Mouse (Mus musculus) layer of hippocampus, postnatal 25 days (tissue): Measurements from ENCODE around the gene Hist1h1c. TPM values are rescaled to one million over a fixed set of nuclear protein-coding genes. Genes with fewer than 3 reads are reported as not detected.
"Not testable (repeated sequence)": the region's sequence is repeated elsewhere in the genome, so short reads cannot be mapped to it uniquely, and the experiment has no call there.

ENCODE experiments used
- DNase-seq, 2 experiments: peaks; one replicate each; pipeline ENCODE4 v3.0.0; 2022; ENCODE audit warnings: mixed read lengths in 2 of 2, low spot score in 1 of 2; ENCODE audit errors: extremely low spot score in 1 of 2
- total RNA-seq, 2 experiments: library from RNA; stranded (reverse); gene quantifications; 2 replicates each; pipeline ENCODE4 v1.2.3; 2021

Hist1h1c gene
- total RNA-seq, 2 experiments from 2014 or later, result 53.2 to 69.4 TPM

DNA sequence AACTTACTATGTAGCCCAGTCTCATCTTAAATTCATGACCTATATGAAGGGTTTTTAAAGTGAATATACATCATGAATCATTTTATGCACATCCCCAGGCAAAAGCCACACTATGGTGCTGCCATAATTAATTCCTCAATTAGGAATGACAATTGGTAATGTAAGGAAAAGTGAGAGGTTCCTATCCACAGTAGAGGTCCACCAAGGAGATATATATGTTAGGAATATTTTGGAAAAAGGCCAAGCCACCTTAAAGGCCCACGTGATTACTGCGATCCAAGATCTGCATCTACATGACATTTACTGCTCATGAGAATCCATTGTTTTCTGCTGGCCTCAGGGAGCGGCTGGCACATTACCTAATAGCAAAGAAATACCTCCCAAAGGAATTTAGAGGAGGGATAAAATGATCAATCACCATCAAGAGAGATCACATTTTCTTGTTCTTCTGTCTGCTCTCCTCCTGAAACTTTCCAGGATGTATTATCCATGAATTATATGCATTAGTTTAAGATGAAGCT, 20.7 kb downstream of the Hist1h1c start:
- no peak for DNase-seq

DNA sequence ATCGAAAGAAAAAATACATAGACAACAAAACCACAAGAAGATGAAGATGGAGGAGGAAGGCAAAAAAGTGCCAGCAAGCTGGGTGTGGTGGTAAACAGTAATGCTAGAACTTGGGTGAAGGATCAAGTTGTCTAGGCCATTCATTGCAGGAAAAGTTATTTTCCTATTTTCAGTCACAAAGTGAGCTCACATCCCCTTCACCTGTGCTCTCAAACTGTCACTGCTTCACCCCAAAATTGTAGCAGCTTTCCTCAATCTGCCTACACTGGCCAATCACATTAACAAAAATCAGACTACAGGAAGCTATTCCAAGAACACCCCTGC, 21.3 kb downstream of the Hist1h1c start:
- DNase-seq, result no peak

DNA sequence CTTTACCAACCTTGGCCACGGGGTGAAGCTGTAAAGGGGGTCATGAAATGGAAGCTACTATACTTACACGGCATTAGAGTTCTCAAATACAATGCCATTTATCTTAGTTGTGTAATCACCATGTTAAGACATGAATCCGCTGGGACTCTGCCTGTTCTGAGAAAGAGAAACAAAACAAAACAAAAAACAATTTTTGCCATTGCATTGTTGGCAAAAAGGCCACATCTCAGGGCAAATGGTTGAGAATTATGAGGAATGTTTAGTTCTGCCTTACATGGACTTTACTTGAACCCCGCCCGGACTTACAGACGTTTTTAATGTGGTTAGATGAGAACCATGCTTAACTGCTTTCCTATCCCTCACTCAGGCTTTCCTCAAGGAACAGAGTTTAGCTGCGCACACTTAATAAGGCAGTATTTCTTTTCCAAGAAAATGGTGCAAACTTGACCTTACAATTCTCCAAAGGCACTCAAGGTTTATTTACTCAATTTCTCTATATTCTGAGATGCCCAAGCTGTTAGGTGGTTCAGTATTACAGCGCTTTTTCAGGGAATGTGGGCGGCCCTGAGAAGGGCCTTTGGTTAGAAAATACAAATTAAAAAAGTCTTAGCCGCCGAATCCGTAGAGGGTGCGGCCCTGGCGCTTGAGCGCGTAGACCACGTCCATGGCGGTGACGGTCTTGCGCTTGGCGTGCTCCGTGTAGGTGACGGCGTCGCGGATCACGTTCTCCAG, 21.8 kb downstream of the Hist1h1c start:
- no peak for DNase-seq

DNA sequence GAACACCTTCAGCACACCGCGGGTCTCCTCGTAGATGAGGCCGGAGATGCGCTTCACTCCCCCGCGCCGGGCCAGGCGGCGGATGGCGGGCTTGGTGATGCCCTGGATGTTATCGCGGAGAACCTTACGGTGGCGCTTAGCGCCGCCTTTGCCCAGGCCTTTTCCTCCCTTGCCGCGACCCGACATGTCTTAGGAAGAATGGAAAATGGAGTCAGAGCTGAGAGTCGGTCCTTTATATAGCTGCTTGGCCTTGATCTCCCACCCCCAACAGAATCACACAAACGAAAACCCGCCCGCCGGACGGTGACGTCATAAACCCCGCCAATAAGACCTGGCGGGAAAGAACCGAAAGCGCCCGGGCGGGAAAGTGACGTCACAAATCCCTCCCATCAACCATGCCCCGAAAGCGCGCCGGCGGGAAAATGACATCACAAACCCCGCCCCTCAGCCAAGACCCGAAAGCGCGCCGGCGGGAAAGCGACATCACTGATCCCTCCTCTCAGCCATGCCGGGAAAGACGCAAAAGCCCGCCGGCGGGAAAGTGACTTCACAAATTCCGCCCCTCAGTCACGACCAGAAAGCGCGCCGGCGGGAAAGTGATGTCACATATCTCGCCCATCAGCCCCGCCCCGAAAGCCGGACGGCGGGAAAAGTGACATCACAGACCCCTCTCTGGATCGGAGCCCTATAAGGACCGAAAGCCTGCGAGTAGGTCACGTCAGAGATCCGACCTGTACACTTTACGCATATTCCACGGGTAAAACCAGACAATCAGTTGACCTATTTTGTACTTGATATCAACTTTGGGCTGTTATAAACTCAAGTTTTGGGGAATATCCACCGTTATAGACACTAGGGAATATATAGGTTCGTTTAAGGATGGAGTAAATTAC, 22.6 kb downstream of the Hist1h1c start, which contains the start of gene Hist1h4a:
Gene Hist1h4a, minus strand, starts transcription at position 259 of the 893 bp plus-strand sequence.
- DNase-seq, result peak; percentile 97 to 98

DNA sequence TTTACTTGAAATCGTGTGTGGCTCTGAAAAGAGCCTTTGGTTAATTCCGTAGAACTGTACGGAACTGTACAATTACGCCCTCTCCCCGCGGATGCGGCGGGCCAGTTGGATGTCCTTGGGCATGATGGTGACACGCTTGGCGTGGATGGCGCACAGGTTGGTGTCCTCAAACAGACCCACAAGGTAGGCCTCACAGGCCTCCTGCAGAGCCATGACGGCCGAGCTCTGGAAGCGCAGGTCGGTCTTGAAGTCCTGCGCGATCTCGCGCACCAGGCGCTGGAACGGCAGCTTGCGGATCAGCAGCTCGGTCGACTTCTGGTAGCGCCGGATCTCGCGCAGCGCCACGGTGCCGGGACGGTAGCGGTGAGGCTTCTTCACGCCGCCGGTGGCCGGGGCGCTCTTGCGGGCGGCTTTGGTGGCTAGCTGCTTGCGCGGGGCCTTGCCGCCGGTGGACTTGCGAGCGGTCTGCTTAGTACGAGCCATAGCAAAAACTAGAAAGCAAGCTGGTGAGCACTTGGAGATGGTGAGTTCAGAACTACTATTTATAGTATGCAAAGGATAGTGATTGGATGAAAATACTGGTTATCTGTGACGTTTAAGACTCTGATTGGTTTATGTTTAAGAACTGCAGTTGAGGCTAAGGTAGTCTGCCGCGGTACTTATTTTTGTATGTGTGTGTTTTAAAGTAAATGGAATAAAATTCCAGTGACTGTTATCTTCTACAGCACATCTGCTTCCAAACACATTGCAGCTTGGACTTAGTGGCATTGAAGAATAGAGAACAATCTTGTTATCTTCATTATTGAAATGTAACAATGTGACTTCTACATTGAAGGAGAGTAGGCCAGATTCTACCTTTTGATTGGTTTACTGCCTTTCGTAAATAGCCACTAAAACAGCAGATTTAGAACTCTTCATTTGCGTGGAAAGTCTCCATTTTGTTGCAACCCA, 23.5 kb downstream of the Hist1h1c start, which contains the start of gene Hist1h3a:
Gene Hist1h3a, minus strand, starts transcription at position 516 of the 951 bp plus-strand sequence.
- DNase-seq, result peak; percentile 36 to 45

DNA sequence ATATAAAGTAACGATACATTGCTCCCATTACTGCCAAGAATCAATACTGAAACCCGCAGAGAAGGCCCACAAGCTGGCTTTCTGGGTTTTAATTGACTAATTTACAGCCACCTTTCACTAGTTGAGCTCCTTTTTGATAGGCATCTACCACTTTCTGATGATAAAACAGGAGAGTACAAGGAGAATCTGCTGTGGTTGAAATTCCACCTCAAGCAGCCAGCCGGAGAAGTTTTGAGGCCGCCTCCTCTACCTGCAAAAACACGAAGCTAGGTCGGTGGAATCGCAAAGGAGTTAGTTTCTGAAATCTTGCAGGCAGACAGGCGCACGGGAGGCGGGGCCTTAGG, 24.6 kb downstream of the Hist1h1c start:
- peak in 1 of 2 experiments; percentile 24 for DNase-seq

DNA sequence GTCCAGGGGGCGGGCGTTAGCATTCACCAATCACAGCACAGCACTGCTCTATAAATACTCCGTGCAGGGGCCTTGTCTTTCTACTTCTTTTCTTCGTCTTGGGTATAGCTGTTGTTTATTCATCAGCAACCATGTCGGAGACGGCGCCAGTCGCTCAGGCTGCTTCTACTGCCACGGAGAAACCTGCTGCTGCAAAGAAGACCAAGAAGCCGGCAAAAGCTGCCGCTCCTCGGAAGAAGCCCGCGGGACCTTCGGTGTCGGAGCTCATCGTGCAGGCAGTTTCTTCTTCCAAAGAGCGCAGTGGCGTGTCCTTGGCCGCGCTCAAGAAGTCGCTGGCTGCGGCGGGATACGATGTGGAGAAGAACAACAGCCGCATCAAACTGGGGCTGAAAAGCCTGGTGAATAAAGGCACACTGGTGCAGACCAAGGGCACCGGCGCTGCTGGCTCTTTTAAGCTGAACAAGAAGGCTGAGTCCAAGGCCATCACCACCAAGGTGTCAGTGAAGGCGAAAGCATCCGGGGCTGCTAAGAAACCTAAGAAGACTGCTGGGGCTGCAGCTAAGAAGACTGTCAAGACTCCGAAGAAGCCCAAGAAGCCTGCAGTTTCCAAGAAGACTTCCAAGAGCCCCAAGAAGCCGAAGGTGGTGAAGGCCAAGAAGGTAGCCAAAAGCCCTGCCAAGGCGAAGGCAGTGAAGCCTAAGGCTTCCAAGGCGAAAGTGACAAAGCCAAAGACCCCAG, 25.1 kb downstream of the Hist1h1c start, which contains the start of gene Hist1h1a:
Gene Hist1h1a, plus strand, starts transcription at position 81 of the 738 bp plus-strand sequence.
- DNase-seq, result peak; percentile 60 to 61

DNA sequence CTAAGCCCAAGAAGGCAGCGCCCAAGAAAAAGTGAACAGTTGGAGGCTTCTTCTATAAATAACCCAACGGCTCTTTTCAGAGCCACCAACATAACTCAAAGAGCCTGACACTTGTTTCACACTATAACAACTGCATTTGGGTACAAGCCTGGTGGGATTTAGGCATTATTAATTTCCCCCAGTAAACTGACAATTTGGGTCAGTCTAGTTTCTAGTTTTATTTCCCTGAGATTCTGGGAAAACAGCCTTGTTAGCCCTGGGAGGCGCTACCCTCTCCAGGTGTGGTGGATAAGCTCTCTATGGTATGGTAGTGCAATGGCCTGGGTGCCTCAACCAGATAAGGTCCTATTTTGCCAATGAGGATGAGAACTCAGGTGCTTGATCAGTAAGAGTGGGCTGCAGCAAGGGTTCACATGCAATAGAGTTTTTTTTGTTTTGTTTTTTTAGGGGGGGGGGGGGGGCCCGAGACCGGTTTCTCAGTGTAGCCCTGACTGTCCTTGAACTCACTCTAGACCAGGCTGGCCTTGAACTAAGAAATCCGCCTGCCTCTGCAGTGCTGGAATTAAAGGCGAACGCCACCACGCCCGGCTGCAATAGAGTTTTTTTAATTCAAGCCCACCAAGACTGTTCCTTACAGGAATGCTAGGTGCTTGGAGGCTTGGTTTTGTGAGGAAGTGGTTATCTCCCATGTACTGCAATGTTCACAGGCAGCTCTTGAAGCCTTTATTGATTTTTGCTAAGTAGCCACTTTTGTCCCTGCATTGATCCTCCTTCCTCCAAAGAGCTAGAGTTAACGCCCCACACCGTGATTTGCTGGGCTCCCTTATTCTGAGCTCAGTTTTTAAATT, 25.9 kb downstream of the Hist1h1c start:
- no peak for DNase-seq

DNA sequence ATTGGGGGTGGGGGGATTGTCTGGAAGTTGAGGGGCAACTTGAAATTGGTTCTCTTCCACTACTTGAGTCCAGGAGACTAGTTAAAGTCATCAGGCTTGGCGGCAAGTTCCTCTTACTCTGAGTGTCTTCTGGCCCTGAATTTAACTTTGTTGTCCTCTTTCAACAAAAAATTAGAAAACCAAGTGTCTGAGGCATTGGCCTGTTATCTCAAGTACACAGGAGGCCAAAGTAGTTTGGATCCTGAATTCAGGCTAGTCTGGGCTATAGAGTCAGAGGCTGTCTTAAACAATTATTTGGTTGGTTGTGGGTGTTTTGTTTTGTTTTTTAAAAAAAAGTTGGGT, 26.5 kb downstream of the Hist1h1c start:
- no peak for DNase-seq

DNA sequence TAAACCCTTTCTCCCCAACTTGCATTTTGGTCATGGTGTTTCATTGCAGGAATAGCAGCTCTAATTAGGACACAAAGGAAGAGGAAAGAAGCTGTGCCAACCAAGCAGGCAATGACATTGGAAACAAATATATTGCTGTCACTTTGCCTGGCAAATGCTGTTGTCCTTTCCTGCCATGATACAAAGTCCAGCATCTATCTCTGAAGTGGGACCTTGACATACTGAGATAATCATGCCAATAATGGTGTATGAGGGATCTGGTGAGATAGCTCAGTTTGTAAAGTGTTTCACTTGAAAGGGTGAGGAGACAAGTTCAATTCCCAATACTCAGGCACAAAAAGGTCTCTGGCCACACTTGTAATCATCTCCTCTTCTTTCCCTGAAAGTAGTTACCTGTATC, 28.2 kb downstream of the Hist1h1c start:
- no peak for DNase-seq

DNA sequence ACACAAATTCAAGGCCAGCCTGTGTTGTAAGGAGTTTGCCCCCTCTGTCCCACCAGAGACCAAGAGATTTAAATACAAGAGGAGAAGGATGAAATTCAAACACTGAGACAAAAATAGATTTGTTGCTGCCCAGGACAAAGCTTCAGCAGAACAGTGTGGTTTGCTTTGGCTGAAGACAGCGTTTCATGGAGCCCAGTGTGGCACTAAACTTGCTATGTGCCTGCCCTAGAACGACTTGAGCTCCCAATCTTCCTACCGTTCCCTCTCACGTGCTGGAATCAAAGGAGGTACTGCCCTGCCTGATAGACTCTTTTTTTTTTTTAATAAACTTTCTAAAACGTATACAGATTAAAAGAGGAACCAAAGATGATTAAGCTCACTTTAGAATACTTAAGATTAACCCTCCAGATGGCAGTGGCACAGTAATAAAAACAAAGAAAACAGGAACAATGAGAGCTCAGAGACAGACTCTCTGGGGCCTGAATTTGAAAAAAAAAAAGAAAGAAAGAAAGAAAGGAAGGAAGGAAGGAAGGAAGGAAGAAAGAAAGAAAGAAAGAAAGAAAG, 30.3 kb downstream of the Hist1h1c start:
- no peak for DNase-seq

DNA sequence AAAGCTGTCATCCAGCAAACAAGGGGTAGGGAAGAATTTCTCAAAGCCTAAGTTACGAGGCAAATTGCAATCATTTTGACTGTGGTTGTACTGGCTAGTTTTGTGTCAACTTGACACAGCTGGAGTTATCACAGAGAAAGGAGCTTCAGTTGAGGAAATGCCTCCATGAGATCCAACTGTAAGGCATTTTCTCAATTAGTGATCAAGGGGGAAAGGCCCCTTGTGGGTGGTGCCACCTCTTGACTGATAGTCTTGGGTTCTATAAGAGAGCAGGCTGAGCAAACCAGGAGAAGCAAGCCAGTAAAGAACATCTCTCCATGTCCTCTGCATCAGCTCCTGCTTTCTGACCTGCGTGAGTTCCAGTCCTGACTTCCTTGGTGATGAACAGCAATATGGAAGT, 31.0 kb downstream of the Hist1h1c start, which contains the start of gene Trim38:
Gene Trim38, plus strand, starts transcription at position 301 of the 400 bp plus-strand sequence.
- not testable (repeated sequence) for DNase-seq

DNA sequence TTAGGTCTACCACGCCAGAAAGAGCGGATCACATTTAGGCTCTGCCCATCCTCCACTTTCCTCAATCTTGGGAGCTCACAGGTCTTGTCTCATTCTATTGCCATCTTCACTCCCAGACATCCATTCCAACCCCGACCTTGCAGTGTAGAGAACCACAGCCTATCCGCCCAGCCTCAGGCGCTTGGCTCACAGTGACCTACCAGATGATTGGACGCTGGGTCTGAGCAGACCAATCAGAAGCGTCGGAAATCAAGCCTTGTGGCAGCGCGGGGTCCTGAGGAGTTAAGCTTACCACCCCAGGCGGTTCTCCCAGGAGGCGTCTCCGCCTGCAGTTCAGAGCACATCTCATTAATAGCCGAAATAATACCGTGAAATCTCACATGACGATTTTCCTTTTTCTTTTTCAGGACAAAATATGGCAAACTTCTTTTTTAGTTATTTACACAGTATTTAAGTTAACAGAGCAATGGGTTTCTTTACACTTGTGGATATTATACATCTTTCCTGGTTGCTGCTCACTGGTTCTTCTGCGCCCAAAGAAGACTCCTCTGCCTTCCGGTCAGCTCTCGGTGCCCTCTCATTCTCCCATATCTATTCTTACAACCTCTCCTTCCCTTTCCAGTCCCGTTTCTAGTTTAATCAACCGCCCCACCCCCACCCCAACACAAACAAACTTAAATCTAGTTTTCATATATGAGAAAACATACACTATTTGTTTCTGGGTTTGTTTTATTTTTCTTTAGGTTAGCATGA, 34.1 kb downstream of the Hist1h1c start:
- peak; percentile 16 to 21 for DNase-seq

DNA sequence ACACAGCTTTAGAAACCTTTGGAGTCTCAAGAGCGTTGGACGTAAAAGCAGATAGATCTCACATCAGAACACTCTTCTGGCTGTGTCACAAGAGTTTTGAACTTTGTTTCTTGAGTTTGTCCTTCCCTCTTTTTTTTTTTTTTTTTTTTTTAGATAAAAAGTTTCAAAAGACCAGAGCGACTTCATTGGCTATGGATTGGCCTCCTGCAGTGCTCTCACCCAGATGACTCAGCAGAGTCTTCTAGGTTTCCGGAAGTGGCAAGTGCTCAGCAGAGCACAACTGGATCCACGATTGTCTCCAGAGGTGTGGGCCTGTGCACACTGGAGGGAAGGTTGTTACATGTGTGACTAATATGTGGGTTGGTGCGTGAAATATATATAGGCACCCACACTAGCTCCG, 39.7 kb downstream of the Hist1h1c start:
- DNase-seq, result no peak

DNA sequence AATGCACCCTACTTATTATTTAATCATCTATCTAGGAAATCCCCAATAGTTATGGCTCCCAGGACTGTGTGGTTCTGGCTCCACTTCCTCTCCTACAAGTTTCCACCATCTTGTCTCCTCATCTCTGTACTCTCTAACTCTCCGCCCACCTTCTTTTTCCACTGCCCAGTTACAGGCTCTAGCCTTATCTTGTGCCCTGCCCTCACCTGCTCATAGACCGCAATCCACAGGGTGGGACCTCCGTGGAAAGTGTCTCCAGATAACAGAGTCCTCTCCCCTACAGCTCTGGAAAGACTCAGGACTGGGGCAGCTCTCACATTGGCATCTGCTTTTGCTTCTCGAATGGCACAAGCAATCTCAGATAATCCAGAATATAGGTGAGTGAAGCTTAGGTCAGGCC, 40.4 kb downstream of the Hist1h1c start:
- no peak for DNase-seq
